Mouse (Mus musculus): ENCODE measurements around the gene Tet1.
"Not testable (repeated sequence)": the region's sequence is repeated elsewhere in the genome, so short reads cannot be mapped to it uniquely, and the experiment has no call there.

Gene Tet1

GRCm38 (mm10) chr10:62847069-62847626 lies 61.6 kb downstream of the Tet1 start:
- DNase-seq: peak; percentile 25

- DNase-seq: peak; percentile 78
Measured at GRCm38 (mm10) chr10:62843787-62844491, 64.9 kb downstream of the Tet1 start.

- peak; percentile 10 for DNase-seq
Measured at GRCm38 (mm10) chr10:62841901-62842447, 66.8 kb downstream of the Tet1 start.

- no peak for DNase-seq
Measured at GRCm38 (mm10) chr10:62840687-62841086, 68.1 kb downstream of the Tet1 start.

GRCm38 (mm10) chr10:62837987-62838386 lies 70.8 kb downstream of the Tet1 start:
- DNase-seq: no peak

GRCm38 (mm10) chr10:62832783-62833182 lies 76.0 kb downstream of the Tet1 start:
- no peak for DNase-seq

- no peak for DNase-seq
Measured at GRCm38 (mm10) chr10:62831546-62831945, 77.2 kb downstream of the Tet1 start.

- DNase-seq: peak; percentile 32
Measured at GRCm38 (mm10) chr10:62824474-62824873, 84.3 kb downstream of the Tet1 start.

- DNase-seq: no peak
Measured at GRCm38 (mm10) chr10:62823431-62823830, 85.4 kb downstream of the Tet1 start.

GRCm38 (mm10) chr10:62810010-62810409 lies 98.8 kb downstream of the Tet1 start:
- peak; percentile 17 for DNase-seq

- DNase-seq: no peak
Measured at GRCm38 (mm10) chr10:62808766-62809165, 100.0 kb downstream of the Tet1 start.

GRCm38 (mm10) chr10:62808316-62808715 lies 100.5 kb downstream of the Tet1 start:
- no peak for DNase-seq

GRCm38 (mm10) chr10:62804106-62804505 lies 104.7 kb downstream of the Tet1 start:
- DNase-seq: no peak

- no peak for DNase-seq
Measured at GRCm38 (mm10) chr10:62803296-62803695, 105.5 kb downstream of the Tet1 start.

- DNase-seq: no peak
Measured at GRCm38 (mm10) chr10:62794221-62794620, 114.6 kb downstream of the Tet1 start.

GRCm38 (mm10) chr10:62793091-62793453 lies 115.7 kb downstream of the Tet1 start:
- DNase-seq: peak; percentile 10

- DNase-seq: peak; percentile 99
Measured at GRCm38 (mm10) chr10:62792177-62793090, 116.4 kb downstream of the Tet1 start, which contains the start of gene Ccar1. Gene Ccar1 (minus strand): TSS chr10:62792286.

GRCm38 (mm10) chr10:62791251-62792176 lies 117.3 kb downstream of the Tet1 start:
- DNase-seq: no peak

GRCm38 (mm10) chr10:62781776-62782175 lies 127.0 kb downstream of the Tet1 start:
- not testable (repeated sequence) for DNase-seq
